32 mouse cellular contexts compared by ENCODE assay signal in genomic region chr10:126479743-126480142, GRCm38 (mm10).
"Had no signal": no experiment of that assay in that cellular context is flagged by ENCODE, and none has a peak within 500 bp of the region (broad histone marks: within the 10 kb centered on the region; RNA-seq: fewer than 3 reads in every experiment).

No protein-coding gene starts in this region.

- H3K36me3 ChIP-seq: limb, embryonic 10.5 days; limb, embryonic 12.5 days; limb, embryonic 13.5 days; limb, embryonic 15.5 days; liver, embryonic 12.5 days; liver, embryonic 13.5 days; liver, embryonic 15.5 days; lung, embryonic 15.5 days; midbrain, embryonic 10.5 days; midbrain, embryonic 12.5 days; midbrain, embryonic 13.5 days; midbrain, embryonic 15.5 days; neural tube, embryonic 12.5 days had no signal

- H3K4me2 ChIP-seq: limb, embryonic 12.5 days; limb, embryonic 13.5 days; limb, embryonic 15.5 days; liver, embryonic 11.5 days; liver, embryonic 12.5 days; liver, embryonic 13.5 days; liver, embryonic 15.5 days; lung, embryonic 14.5 days; lung, embryonic 15.5 days; midbrain, embryonic 11.5 days; midbrain, embryonic 12.5 days; midbrain, embryonic 13.5 days; midbrain, embryonic 15.5 days; neural tube, embryonic 12.5 days had no signal

- H3K9me3 ChIP-seq: limb, embryonic 10.5 days; limb, embryonic 15.5 days; liver, embryonic 12.5 days; liver, embryonic 13.5 days; liver, embryonic 15.5 days; lung, embryonic 15.5 days; midbrain, embryonic 10.5 days had no signal

- ATAC-seq: liver, embryonic 12.5 days; liver, postnatal 0 days; lung, postnatal 0 days; midbrain, embryonic 13.5 days; midbrain, embryonic 15.5 days; midbrain, embryonic 16.5 days had no signal

- DNase-seq: left cerebral cortex, postnatal 4 days; liver; liver, embryonic 13.5 days; liver, postnatal 0 days; lung, adult 18-20 months; lung, adult 2 months; lung, embryonic 14.5 days; lung, postnatal 10 days; lung, postnatal 14 days; lung, postnatal 36 days; lung, postnatal 4 days; midbrain, embryonic 14.5 days had no signal

- H3K27ac ChIP-seq: limb, embryonic 10.5 days; limb, embryonic 12.5 days; limb, embryonic 13.5 days; limb, embryonic 15.5 days; liver, embryonic 12.5 days; liver, embryonic 13.5 days; liver, embryonic 14.5 days; liver, embryonic 15.5 days; lung, embryonic 15.5 days; macrophage; midbrain, embryonic 10.5 days; midbrain, embryonic 12.5 days; midbrain, embryonic 13.5 days; midbrain, embryonic 15.5 days; neural tube, embryonic 12.5 days had no signal

- H3K4me1 ChIP-seq: limb, embryonic 10.5 days; limb, embryonic 12.5 days; limb, embryonic 13.5 days; limb, embryonic 15.5 days; liver, embryonic 12.5 days; liver, embryonic 13.5 days; liver, embryonic 15.5 days; lung, embryonic 15.5 days; megakaryocyte, embryonic 14.5 days; midbrain, embryonic 10.5 days; midbrain, embryonic 12.5 days; midbrain, embryonic 13.5 days; midbrain, embryonic 15.5 days; neural tube, embryonic 12.5 days had no signal

- H3K27me3 ChIP-seq: limb, embryonic 12.5 days; limb, embryonic 13.5 days; limb, embryonic 15.5 days; liver, embryonic 12.5 days; liver, embryonic 13.5 days; liver, embryonic 15.5 days; lung, embryonic 15.5 days; megakaryocyte, embryonic 14.5 days; midbrain, embryonic 12.5 days; midbrain, embryonic 13.5 days; midbrain, embryonic 15.5 days; neural tube, embryonic 12.5 days had no signal

- H3K4me3 ChIP-seq: limb, embryonic 10.5 days; limb, embryonic 12.5 days; limb, embryonic 13.5 days; limb, embryonic 15.5 days; liver, embryonic 12.5 days; liver, embryonic 13.5 days; liver, embryonic 15.5 days; lung, embryonic 15.5 days; megakaryocyte, embryonic 14.5 days; midbrain, embryonic 10.5 days; midbrain, embryonic 12.5 days; midbrain, embryonic 13.5 days; midbrain, embryonic 15.5 days; myocyte; neural tube, embryonic 12.5 days had no signal

- H3K9ac ChIP-seq: limb, embryonic 12.5 days; limb, embryonic 13.5 days; limb, embryonic 15.5 days; liver, embryonic 12.5 days; liver, embryonic 13.5 days; liver, embryonic 14.5 days; liver, embryonic 15.5 days; liver, postnatal 0 days; lung, embryonic 14.5 days; lung, embryonic 15.5 days; midbrain, embryonic 12.5 days; midbrain, embryonic 13.5 days; midbrain, embryonic 15.5 days; neural tube, embryonic 12.5 days had no signal
